Mouse (Mus musculus): ENCODE results near the gene Rapgef5.

The Rapgef5 gene

DNA sequence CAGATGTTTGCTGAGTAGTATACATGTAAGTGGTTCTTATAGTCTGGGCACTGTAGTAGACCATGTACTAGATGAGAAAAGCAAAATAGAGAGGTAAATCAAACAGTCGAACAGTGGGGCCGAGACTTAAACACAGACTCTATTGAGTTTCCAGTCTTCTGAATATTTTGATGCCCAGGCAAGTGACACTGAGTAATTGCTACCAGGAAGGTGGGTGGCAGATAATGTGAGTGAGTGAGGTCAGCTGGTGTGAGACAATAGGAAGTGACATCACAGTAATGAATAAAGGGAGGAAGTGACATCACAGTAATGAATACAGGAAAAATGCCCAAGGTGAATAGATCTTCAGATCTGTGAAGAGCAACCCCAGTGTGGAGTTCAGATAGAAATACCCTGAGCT is at the start of gene Rapgef5:
Rapgef5 (plus strand) TSS at position 301 of the 400 bp plus-strand sequence.
- no peak for DNase-seq (ENCODE audit: low read depth)

GRCm38 (mm10) chr12:117468329-117468728 is 48.0 kb upstream of the Rapgef5 start:
- no peak for DNase-seq (ENCODE audit: low read depth)

- DNase-seq (ENCODE audit: low read depth): no peak
These were observed 37.3 kb upstream of the Rapgef5 start for GRCm38 (mm10) chr12:117479014-117479413.

DNA sequence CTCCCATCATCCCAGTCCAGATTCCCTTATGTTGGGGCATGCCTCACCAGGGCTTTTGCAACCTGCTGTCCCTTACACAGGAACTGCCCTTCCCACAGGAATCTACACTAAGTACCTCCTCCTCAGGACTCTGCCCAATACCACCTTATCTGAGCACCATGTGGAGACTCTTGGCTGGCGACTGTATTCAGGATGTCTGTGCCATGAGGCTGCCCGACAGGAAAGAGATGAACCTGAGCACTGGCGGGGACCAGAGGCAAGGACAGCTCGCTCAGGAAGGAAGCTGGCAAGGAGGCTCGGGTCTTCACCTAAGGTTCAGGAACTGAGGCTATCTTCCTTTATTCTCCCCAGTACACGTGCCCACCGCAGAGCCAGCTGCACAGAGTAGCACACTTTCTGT is 36.6 kb upstream of the Rapgef5 start:
- DNase-seq (ENCODE audit: low read depth): no peak

DNA sequence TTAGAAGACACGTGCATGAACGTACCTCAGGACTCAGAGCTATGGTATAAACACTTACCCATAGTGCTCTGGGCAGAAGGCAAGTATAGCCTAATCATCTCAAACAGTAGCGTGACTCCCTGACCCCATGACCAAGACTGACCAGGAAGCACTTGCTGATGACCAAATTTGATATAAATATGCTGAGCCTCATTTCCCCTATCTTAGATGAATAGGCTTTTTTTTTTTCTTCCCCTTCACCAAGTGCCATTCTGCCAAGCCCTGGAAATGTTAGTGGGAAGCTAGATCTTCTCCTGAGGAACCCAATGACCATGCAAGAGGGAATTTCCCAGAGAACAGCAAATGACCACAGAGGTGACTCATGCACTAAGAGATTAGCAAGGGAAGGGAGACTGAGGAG is 35.3 kb upstream of the Rapgef5 start:
- no peak for DNase-seq (ENCODE audit: low read depth)

- DNase-seq (ENCODE audit: low read depth): no peak
These were observed 33.6 kb upstream of the Rapgef5 start for GRCm38 (mm10) chr12:117482665-117483064.

GRCm38 (mm10) chr12:117486118-117487057 is 29.9 kb upstream of the Rapgef5 start:
- no peak for DNase-seq (ENCODE audit: low read depth)

DNA sequence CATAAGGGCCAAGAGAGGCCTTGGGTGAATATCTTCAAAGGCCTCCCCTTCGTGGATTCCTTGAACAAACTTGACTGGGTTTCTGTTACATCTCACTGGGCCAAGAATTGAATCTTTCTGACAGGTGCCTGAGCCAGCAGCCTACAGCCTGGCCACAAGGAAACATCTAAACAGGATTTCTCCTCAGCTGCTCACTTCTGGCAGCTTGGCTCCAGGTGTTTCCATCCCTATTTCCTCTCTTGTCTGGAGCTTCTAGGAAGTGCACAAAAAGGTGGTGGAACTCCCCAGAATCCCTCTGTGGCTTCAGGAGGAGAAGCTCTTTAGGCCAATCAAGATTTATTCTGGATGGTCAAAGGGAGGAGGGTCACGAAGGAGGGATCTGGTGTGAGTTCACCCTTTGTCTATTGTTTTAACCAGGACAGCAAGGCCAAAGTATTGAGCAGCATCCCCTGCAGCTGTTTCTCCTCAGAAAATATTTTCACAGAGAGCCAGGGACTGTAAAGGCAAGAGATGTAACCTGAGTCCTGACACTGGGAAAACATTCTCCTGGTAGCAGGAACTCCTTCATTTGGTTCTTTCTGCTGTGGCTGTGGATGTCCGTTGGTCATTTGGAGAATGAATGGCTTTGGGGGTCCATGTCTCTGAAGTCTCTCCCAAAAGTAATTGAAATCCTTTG is 19.6 kb upstream of the Rapgef5 start:
- no peak for DNase-seq (ENCODE audit: low read depth)

DNA sequence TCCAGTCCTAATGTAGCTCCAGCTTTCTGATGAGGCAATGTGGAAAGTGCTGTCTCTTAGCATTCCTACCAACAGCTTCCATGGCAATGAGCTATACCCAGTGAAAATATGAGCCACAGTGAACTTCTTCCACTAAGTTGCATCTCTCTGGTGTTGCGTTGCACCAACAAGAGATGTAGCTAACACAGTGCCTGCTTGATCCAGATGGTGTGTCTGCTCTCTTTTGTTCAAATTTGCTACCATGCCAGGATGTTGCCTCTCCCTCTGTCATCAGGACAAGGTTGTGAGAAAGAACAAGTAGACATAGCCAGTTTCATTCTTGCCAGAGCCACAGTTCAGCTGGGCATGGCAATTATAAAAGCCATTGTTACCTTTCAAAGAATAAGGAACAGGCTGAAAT is 18.9 kb upstream of the Rapgef5 start:
- DNase-seq (ENCODE audit: low read depth): no peak

- DNase-seq (ENCODE audit: low read depth): no peak
These were observed 17.0 kb upstream of the Rapgef5 start for GRCm38 (mm10) chr12:117499242-117499641.

DNA sequence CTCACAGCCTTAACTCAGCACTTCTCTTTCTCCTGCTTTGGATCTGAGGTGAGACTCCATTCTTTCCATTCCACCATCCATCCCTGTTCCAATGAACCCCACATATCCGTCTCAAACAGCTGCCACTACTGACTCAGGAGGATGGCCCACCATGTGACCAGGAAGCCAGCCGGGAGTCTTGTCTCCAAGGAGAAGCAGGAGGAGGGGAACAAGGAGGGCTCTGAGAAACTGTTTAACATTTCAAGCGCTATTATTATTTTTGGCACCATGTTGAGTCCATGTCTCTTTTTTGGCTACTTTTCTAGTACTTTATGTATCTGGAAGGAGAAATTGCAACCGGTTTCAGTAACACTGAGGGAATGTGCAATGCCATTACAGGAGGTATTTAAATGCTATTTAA is 15.1 kb upstream of the Rapgef5 start:
- DNase-seq (ENCODE audit: low read depth): no peak

DNA sequence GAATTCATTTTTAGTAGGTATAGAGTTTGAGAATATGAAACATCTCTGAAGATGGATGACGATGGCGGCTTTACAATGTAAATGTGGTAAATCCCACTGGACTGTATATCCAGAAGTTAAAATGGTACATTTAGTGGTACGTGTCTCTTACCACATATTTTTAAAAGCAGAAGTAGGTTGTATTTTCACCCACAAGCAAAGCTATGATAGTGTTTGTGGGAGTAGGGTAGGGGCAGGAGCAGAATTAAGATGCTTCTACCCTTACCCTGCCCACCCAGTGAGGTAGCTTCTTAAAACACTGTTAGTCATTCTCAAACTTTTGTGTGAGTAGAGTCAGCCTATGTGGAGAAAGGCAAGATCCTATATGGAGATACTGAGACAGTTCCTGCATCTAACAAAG is 13.4 kb upstream of the Rapgef5 start:
- DNase-seq (ENCODE audit: low read depth): no peak

- no peak for DNase-seq (ENCODE audit: low read depth)
These were observed 11.1 kb upstream of the Rapgef5 start for GRCm38 (mm10) chr12:117505163-117505562.

GRCm38 (mm10) chr12:117507772-117508171 is 8.5 kb upstream of the Rapgef5 start:
- DNase-seq (ENCODE audit: low read depth): peak; percentile 5

GRCm38 (mm10) chr12:117509919-117510318 is 6.4 kb upstream of the Rapgef5 start:
- no peak for DNase-seq (ENCODE audit: low read depth)

DNA sequence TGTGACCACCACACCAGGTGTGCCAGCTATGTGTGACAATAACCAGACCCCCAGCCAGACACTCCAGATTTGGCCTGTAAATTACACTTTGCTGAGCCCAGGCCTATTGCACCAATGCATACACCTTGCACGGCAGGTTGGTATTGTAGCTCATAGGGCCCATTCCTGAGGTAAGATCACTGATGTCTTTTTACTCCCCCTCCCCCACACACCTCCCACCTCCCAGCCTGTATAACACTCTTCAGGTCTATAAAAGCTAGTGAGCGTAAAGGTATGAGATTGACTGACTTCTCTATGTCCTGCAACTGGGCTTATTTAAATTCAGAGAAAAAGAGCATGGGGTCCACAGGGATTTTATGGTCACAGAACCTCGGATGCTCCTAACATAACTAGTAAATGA is 3.8 kb upstream of the Rapgef5 start:
- no peak for DNase-seq (ENCODE audit: low read depth)

DNA sequence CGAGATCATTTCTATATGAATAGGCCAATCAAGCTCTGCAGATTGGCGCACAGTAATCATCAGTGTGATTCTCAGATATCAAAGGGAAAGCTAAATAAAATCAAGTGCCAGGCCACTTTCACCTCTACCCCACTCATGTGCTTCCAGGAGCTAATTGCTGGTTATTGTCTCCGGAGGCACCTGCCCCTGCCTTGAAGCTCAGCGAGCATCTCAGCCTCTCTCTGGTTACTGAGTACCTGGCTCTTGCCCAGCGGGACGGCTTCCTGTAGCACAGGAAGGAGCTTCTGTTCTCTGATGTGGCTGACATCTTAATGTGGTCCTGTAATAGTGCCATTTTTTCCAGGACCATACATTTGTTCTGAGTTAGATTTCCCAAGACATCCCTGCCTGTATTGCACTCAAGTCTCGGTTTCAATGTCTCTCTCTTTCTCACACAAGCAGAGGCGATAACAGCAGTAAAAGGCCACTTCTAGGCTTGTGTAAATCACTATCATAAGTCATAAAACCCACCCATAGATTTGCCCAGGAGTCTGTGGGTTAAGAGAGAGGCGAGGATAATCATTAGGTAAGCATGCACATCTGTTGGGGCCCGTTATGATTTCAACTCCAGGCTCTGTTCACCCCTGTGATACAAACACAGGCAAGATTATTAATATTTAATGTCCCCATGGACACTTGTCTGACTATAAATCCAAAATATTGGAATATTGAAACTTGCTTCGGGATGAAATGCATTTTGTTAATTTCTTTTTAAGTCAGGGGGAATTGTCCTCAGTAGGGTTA is 2.9 kb upstream of the Rapgef5 start:
- no peak for DNase-seq (ENCODE audit: low read depth)

- DNase-seq (ENCODE audit: low read depth): no peak
These were observed 1.1 kb downstream of the Rapgef5 start for GRCm38 (mm10) chr12:117517275-117517936.

DNA sequence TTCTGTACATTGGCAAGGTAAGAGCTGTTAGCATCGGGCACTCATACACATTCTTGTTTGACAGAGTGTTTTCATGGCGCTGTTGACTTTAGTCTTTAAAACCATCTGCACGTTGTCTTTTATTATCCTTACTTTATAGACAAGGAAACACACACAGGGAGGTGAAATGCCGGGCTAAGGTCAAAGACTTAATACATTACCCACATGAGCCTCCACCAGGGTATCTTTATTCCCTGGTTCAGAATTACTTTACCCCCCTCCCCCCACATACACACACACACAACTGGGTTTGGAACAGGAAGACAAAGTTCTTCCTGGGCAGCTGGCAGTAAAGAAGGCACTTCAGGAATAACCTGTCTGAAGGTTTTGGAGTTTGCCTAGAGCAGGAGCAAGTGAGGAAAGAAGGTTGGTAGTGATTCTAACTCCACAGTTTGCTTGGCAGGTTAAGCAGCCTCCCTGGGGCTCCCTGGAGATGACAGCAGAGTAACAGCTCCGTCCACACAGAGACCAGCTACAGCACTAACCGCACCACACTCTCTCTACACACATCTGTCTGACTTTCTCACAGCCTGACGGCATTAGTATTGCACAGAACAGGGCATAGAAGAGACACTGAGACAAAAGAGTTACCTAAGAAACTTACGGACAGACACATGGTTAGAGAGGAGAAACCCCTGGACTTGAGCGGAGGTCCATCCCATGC is 8.2 kb downstream of the Rapgef5 start:
- no peak for DNase-seq (ENCODE audit: low read depth)

GRCm38 (mm10) chr12:117527889-117528288 is 11.6 kb downstream of the Rapgef5 start:
- no peak for DNase-seq (ENCODE audit: low read depth)

- DNase-seq (ENCODE audit: low read depth): no peak
These were observed 12.3 kb downstream of the Rapgef5 start for GRCm38 (mm10) chr12:117528509-117529145.

All from induced T-regulatory cell, adult 2 months (primary cell).